Mouse (Mus musculus) lung, postnatal 36 days (tissue): Measurements from ENCODE around the gene Sema7a.

Experiments
- DNase-seq: peaks from one replicate; pipeline ENCODE4 v3.0.0; 2022; ENCODE audit warnings: mixed read lengths

Gene Sema7a

GRCm38 (mm10) chr9:57940349-57940794 is 460 bp downstream of the Sema7a start:
- no peak for DNase-seq

- no peak for DNase-seq
These were observed 1.1 kb downstream of the Sema7a start for GRCm38 (mm10) chr9:57940861-57941638.

- no peak for DNase-seq
These were observed 2.1 kb downstream of the Sema7a start for GRCm38 (mm10) chr9:57942039-57942438.

GRCm38 (mm10) chr9:57943067-57943466 is 3.2 kb downstream of the Sema7a start:
- no peak for DNase-seq

- DNase-seq = peak; percentile 86
These were observed 4.7 kb downstream of the Sema7a start for GRCm38 (mm10) chr9:57944572-57944971.

- DNase-seq = no peak
These were observed 6.1 kb downstream of the Sema7a start for GRCm38 (mm10) chr9:57945771-57946616.

GRCm38 (mm10) chr9:57947381-57948030 is 7.6 kb downstream of the Sema7a start:
- no peak for DNase-seq

GRCm38 (mm10) chr9:57948333-57948931 is 8.5 kb downstream of the Sema7a start:
- no peak for DNase-seq

- DNase-seq = peak; percentile 78
These were observed 9.3 kb downstream of the Sema7a start for GRCm38 (mm10) chr9:57949102-57949704.

GRCm38 (mm10) chr9:57949879-57950278 is 10.0 kb downstream of the Sema7a start:
- no peak for DNase-seq

- no peak for DNase-seq
These were observed 10.6 kb downstream of the Sema7a start for GRCm38 (mm10) chr9:57950519-57950918.

- DNase-seq = no peak
These were observed 12.1 kb downstream of the Sema7a start for GRCm38 (mm10) chr9:57951993-57952392.

- no peak for DNase-seq
These were observed 15.2 kb downstream of the Sema7a start for GRCm38 (mm10) chr9:57954962-57955744.

GRCm38 (mm10) chr9:57955764-57956163 is 15.9 kb downstream of the Sema7a start:
- no peak for DNase-seq

GRCm38 (mm10) chr9:57956196-57956837 is 16.4 kb downstream of the Sema7a start:
- no peak for DNase-seq

GRCm38 (mm10) chr9:57956838-57957236 is 16.9 kb downstream of the Sema7a start:
- DNase-seq = no peak

GRCm38 (mm10) chr9:57958615-57959014 is 18.7 kb downstream of the Sema7a start:
- no peak for DNase-seq

GRCm38 (mm10) chr9:57959399-57959798 is 19.5 kb downstream of the Sema7a start:
- no peak for DNase-seq

- DNase-seq = no peak
These were observed 20.3 kb downstream of the Sema7a start for GRCm38 (mm10) chr9:57959886-57960866.

GRCm38 (mm10) chr9:57961226-57961625 is 21.3 kb downstream of the Sema7a start:
- no peak for DNase-seq
